Mouse (Mus musculus) bone marrow, adult 2 months (tissue): ENCODE measurements around the gene Camkk2. TPM values are rescaled to one million over a fixed set of nuclear protein-coding genes. Genes with fewer than 3 reads are reported as not detected.

ENCODE experiments used
- H3K27ac ChIP-seq: fragments of 200-500 bp; 2 replicates; pipeline ENCODE4 v1.5.1; 2012; ENCODE audit warnings: low read depth, mild to moderate bottlenecking, control low read depth, inconsistent platforms, low read length; ENCODE audit not compliant: control insufficient read depth, poor library complexity, insufficient read depth
- H3K4me1 ChIP-seq: fragments of 200-500 bp; 2 replicates; pipeline ENCODE4 v1.6.1; 2011; ENCODE audit warnings: low read length; ENCODE audit not compliant: control insufficient read depth, insufficient read depth
- H3K4me3 ChIP-seq: fragments of 200-500 bp; replicated peaks from 2 replicates; pipeline ENCODE3; 2011; ENCODE audit warnings: mild to moderate bottlenecking, low read depth, low read length, control low read depth; ENCODE audit not compliant: control insufficient read depth
- CTCF ChIP-seq: fragments of 200-500 bp; IDR thresholded peaks from 2 replicates; pipeline ENCODE4 v1.5.1; 2011; ENCODE audit warnings: low read length, control low read depth; ENCODE audit not compliant: control insufficient read depth, insufficient read depth
- POLR2A ChIP-seq: fragments of 200-500 bp; IDR thresholded peaks from 2 replicates; pipeline ENCODE4 v1.6.1; 2011; ENCODE audit warnings: low read depth, mild to moderate bottlenecking, control low read depth, low read length, borderline replicate concordance; ENCODE audit not compliant: control insufficient read depth
- WGBS: fragments of 180-500 bp; shearing (Covaris S2); methylation state at CpG from one replicate; pipeline ENCODE4 v1.1.7; 2018; 5-methylcytosine and 5-hydroxymethylcytosine counted together
- polyA plus RNA-seq: library from polyadenylated mRNA; stranded (reverse); fragments of >200 nt; gene quantifications from 2 replicates; pipeline ENCODE4 v1.2.4, GENCODE M21; 2011; ENCODE audit warnings: low replicate concordance; ENCODE audit not compliant: missing spikeins, insufficient read depth, insufficient read length

Gene Camkk2
- polyA plus RNA-seq, 1 experiment, result 31.8 TPM

- H3K27ac ChIP-seq, result no peak overlapping the region
- H3K4me3 ChIP-seq, result no peak overlapping the region
- H3K4me1 ChIP-seq, result peaks cover 4% of the 10 kb centered on the region
- 67% methylated on average over 14 of the region's 14 CpGs for WGBS
- no peak for TF ChIP-seq POLR2A
- no peak for TF ChIP-seq CTCF
These were observed 3.4 kb downstream of the Camkk2 start for GRCm38 (mm10) chr5:122775646-122776286.

- H3K4me1 ChIP-seq, result peaks cover 4% of the 10 kb centered on the region; the same call in 1 of the 2 replicates
- 45% methylated on average over 28 of the region's 28 CpGs for WGBS
- H3K27ac ChIP-seq, result no peak overlapping the region
- TF ChIP-seq CTCF (no peak), POLR2A (no peak)
- H3K4me3 ChIP-seq, result peak overlapping the region; percentile 10
These were observed 4.2 kb downstream of the Camkk2 start for GRCm38 (mm10) chr5:122774743-122775611.

- 81% methylated on average over 11 of the region's 11 CpGs for WGBS
- no peak overlapping the region for H3K4me3 ChIP-seq
- peaks cover 8% of the 10 kb centered on the region for H3K4me1 ChIP-seq
- no peak overlapping the region for H3K27ac ChIP-seq
- TF ChIP-seq CTCF, result no peak
- TF ChIP-seq POLR2A, result no peak
These were observed 5.5 kb downstream of the Camkk2 start for GRCm38 (mm10) chr5:122773756-122774155.

GRCm38 (mm10) chr5:122771428-122771827 is 7.8 kb downstream of the Camkk2 start:
- TF ChIP-seq POLR2A (no peak), CTCF (no peak)
- 23% methylated on average over 9 of the region's 9 CpGs for WGBS
- H3K4me1 ChIP-seq, result peaks cover 10% of the 10 kb centered on the region
- no peak overlapping the region for H3K4me3 ChIP-seq
- no peak overlapping the region for H3K27ac ChIP-seq

- H3K4me3 ChIP-seq, result no peak overlapping the region
- peaks cover 10% of the 10 kb centered on the region for H3K4me1 ChIP-seq
- TF ChIP-seq POLR2A, result no peak
- TF ChIP-seq CTCF, result no peak
- peak overlapping the region; percentile 68 for H3K27ac ChIP-seq
- 4% methylated on average over 10 of the region's 10 CpGs for WGBS
These were observed 8.4 kb downstream of the Camkk2 start for GRCm38 (mm10) chr5:122770806-122771261.

GRCm38 (mm10) chr5:122770304-122770703 is 8.9 kb downstream of the Camkk2 start:
- TF ChIP-seq POLR2A, result no peak
- TF ChIP-seq CTCF, result no peak
- Histone ChIP-seq H3K4me3 (no peak overlapping the region), H3K4me1 (peaks cover 9% of the 10 kb centered on the region), H3K27ac (peak overlapping the region; percentile 68)
- WGBS, result 22% methylated on average over 7 of the region's 7 CpGs

- peaks cover 8% of the 10 kb centered on the region for H3K4me1 ChIP-seq
- H3K27ac ChIP-seq, result peak overlapping the region; percentile 53
- no peak overlapping the region for H3K4me3 ChIP-seq
- 39% methylated on average over 15 of the region's 15 CpGs for WGBS
- TF ChIP-seq CTCF, result no peak
- TF ChIP-seq POLR2A, result no peak
These were observed 10.1 kb downstream of the Camkk2 start for GRCm38 (mm10) chr5:122769101-122769568.

GRCm38 (mm10) chr5:122767283-122767682 is 11.9 kb downstream of the Camkk2 start:
- Histone ChIP-seq H3K27ac (no peak overlapping the region), H3K4me1 (peaks cover 8% of the 10 kb centered on the region), H3K4me3 (no peak overlapping the region)
- WGBS, result 87% methylated on average over 11 of the region's 11 CpGs
- TF ChIP-seq POLR2A (no peak), CTCF (no peak)
